Mouse (Mus musculus) heart, adult 2 months (tissue): ENCODE data around the gene Acot2. TPM values are rescaled to one million over a fixed set of nuclear protein-coding genes. Genes with fewer than 3 reads are reported as not detected.
A peak's percentile ranks its signal among the peaks of the same experiment; 100 is the strongest.
"Not testable (repeated sequence)": the region's sequence is repeated elsewhere in the genome, so short reads cannot be mapped to it uniquely, and the experiment has no call there.

Experiments
- DNase-seq, 2 experiments: peaks; one replicate each; pipeline ENCODE4 v3.0.0; 2021
- H3K27ac ChIP-seq: fragments of 200-600 bp; 2 replicates; pipeline ENCODE4 v1.8.1; 2022
- H3K27me3 ChIP-seq: fragments of 200-500 bp; 2 replicates; pipeline ENCODE4 v1.6.1; 2012; ENCODE audit warnings: mild to moderate bottlenecking, low read length, inconsistent platforms, mixed read lengths; ENCODE audit not compliant: control insufficient read depth, insufficient read depth
- H3K36me3 ChIP-seq: fragments of 200-500 bp; 2 replicates; pipeline ENCODE4 v1.6.1; 2012; ENCODE audit warnings: low read length, inconsistent platforms; ENCODE audit not compliant: control insufficient read depth, insufficient read depth
- H3K4me1 ChIP-seq: fragments of 200-500 bp; 2 replicates; pipeline ENCODE4 v1.6.1; 2011; ENCODE audit warnings: low read length; ENCODE audit not compliant: control insufficient read depth, insufficient read depth
- H3K4me3 ChIP-seq: fragments of 200-600 bp; 2 replicates; pipeline ENCODE4 v1.8.1; 2022
- H3K79me2 ChIP-seq: fragments of 200-500 bp; replicated peaks from 2 replicates; pipeline ENCODE4 v1.6.1; 2012; ENCODE audit warnings: mild to moderate bottlenecking, inconsistent platforms, low read length, moderate library complexity, mixed read lengths; ENCODE audit not compliant: control insufficient read depth, insufficient read depth
- H3K9ac ChIP-seq: fragments of 200-500 bp; 2 replicates; pipeline ENCODE4 v1.6.1; 2012; ENCODE audit warnings: low read depth, mild to moderate bottlenecking, control low read depth, inconsistent platforms, low read length, mixed read lengths
- CTCF ChIP-seq: fragments of 200-600 bp; IDR thresholded peaks from 2 replicates; pipeline ENCODE4 v1.8.1; 2022; ENCODE audit warnings: antibody characterized with exemption, mild to moderate bottlenecking, moderate library complexity
- EP300 ChIP-seq: fragments of 200-500 bp; IDR thresholded peaks from 2 replicates; pipeline ENCODE4 v1.6.1; 2011; ENCODE audit warnings: low read depth, low read length, control low read depth; ENCODE audit not compliant: insufficient read depth
- POLR2A ChIP-seq: fragments of 200-500 bp; IDR thresholded peaks from 2 replicates; pipeline ENCODE4 v1.6.1; 2011; ENCODE audit warnings: mild to moderate bottlenecking, low read depth, low read length, control low read depth; ENCODE audit not compliant: insufficient read depth
- WGBS: fragments of 180-500 bp; shearing (Covaris S2); methylation state at CpG from one replicate; pipeline ENCODE4 v1.1.7; 2018; 5-methylcytosine and 5-hydroxymethylcytosine counted together
- intact Hi-C: fragments of 180-260 bp; cut with DNase I; formaldehyde crosslinking; loops from one replicate; pipeline ENCODE4 v1.15.1; 2025
- polyA plus RNA-seq: library from polyadenylated mRNA; depleted of rRNA; stranded (reverse); fragments of >200 nt; gene quantifications from 2 replicates; pipeline ENCODE4 v1.2.3, GENCODE M21; 2012
- total RNA-seq, 2 experiments: library from RNA; stranded (reverse); gene quantifications; 2 replicates each; pipeline ENCODE4 v1.2.3; 2021

Acot2 gene
- total and polyA plus RNA-seq, 3 experiments = 44.4 to 114 (median 112) TPM

DNA sequence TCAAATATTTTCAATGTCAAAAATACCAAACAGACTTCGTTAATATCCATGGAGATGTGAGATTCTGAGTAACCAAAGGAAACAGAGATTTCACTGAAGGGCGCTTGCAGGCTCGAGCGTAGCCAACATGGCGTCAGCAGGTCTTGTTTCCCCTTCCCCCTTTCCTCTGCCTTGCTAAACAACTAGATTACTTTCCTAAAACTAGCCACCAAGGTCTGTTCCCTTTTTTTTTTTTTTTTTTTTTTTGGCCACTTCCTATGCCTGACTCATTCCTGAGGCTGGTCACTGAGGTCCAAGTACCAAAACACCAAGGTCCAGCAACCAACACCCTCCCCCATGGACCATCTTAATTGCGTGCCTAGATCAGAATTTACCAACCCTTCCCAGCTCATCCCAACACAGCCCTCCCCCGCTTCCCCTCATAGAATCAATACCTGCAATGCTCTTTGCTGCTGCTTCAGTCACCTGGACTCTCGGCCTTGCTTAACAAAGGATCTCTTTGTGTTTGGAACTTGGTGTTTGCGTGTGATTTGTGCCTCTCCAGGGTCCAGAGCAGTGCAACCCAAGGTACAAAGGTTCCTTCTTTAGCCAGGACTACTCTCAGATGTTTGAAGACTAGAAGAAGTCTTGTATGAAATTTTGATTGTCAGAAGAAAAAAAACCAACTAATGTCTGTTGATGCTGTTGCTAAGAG lies 35.5 kb downstream of the Acot2 start:
- Histone ChIP-seq H3K4me3 (no peak overlapping the region), H3K9ac (no peak overlapping the region), H3K27me3 (no peaks in the 10 kb centered on the region), H3K79me2 (no peaks in the 10 kb centered on the region), H3K27ac (no peak overlapping the region), H3K4me1 (no peaks in the 10 kb centered on the region), H3K36me3 (no peaks in the 10 kb centered on the region)
- TF ChIP-seq POLR2A = no peak
- no peak for TF ChIP-seq EP300
- TF ChIP-seq CTCF = no peak
- 82% methylated on average over 9 of the region's 9 CpGs for WGBS
- DNase-seq = no peak
- intact Hi-C loops = no loop called here

GRCm38 (mm10) chr12:84025888-84026287 lies 38.2 kb downstream of the Acot2 start:
- Histone ChIP-seq H3K27ac (no peak overlapping the region), H3K79me2 (no peaks in the 10 kb centered on the region), H3K4me3 (no peak overlapping the region), H3K9ac (no peak overlapping the region), H3K27me3 (no peaks in the 10 kb centered on the region), H3K4me1 (no peaks in the 10 kb centered on the region), H3K36me3 (no peaks in the 10 kb centered on the region)
- no peak for TF ChIP-seq POLR2A
- no peak for TF ChIP-seq CTCF
- TF ChIP-seq EP300 = no peak
- intact Hi-C loops = no loop called here
- no peak for DNase-seq
- WGBS = 86% methylated on average over 7 of the region's 7 CpGs

DNA sequence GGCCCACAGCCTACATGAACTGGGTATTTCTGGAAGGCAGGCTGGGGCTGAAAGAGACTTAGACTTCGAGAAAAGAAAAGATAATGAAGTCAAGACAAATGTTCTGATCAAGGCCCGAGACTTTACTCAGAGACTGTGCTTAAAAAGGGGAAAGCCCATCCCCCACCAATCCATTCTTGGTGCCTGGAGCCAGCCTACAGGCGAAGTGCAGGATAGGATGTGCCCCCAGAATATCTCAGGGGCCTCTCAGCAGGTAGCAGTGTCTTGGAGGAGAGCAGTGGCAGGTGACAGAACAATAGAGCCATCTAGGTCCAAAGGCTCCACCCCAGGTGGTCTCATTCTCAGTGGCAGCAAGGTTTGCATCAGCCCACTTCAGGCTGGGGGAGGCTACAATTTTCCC lies 40.7 kb downstream of the Acot2 start:
- intact Hi-C loops, H3K36me3 ChIP-seq, H3K27ac ChIP-seq, H3K27me3 ChIP-seq, H3K4me3 ChIP-seq, H3K4me1 ChIP-seq, DNase-seq, H3K79me2 ChIP-seq, H3K9ac ChIP-seq: not testable (repeated sequence)
- WGBS = 75% methylated on average over 3 of the region's 3 CpGs

DNA sequence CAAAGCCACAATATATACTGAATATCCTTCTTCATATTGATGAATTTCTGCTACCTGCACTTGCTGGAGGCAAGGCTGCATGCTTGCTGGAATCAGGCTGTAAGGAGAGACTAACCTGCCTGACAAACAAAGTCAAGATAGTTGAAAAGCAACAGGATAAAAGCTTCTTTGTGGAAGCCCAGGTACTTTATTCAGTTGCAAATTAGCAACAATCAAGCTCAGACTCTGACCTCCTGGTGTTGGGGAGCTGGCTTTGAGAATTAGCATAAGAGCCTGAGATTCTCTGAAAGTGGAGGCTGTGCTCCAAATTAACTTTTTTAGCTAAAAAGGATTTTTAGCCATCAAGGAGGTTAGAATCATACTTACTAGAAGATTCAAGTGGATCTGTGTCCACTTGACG lies 41.4 kb downstream of the Acot2 start:
- WGBS = 100% methylated on average over 1 of the region's 1 CpGs

GRCm38 (mm10) chr12:84030659-84031332 lies 43.1 kb downstream of the Acot2 start:
- H3K36me3 ChIP-seq = no peaks in the 10 kb centered on the region
- H3K79me2 ChIP-seq = no peaks in the 10 kb centered on the region
- TF ChIP-seq CTCF = peak; percentile 97
- TF ChIP-seq EP300 = peak; percentile 87; the same call in 1 of the 2 replicates
- no peak for TF ChIP-seq POLR2A
- WGBS = 39% methylated on average over 4 of the region's 4 CpGs
- peak; percentile 72 to 76 for DNase-seq
- H3K4me1 ChIP-seq = no peaks in the 10 kb centered on the region
- intact Hi-C loops = loop anchor here (1.0 to 10.0 kb wide), 3 partner anchors 43 to 316 kb away; partner anchors contain the start of gene Acot2
- no peak overlapping the region for H3K4me3 ChIP-seq
- H3K9ac ChIP-seq = no peak overlapping the region
- no peak overlapping the region for H3K27ac ChIP-seq
- no peaks in the 10 kb centered on the region for H3K27me3 ChIP-seq

More for the DNA sequence above, 41.4 kb downstream of the Acot2 start:
- H3K27ac ChIP-seq, H3K27me3 ChIP-seq, H3K79me2 ChIP-seq, H3K36me3 ChIP-seq, H3K4me1 ChIP-seq, H3K9ac ChIP-seq, DNase-seq, intact Hi-C loops, H3K4me3 ChIP-seq: not testable (repeated sequence)

- intact Hi-C loops = loop anchor here (5.0 to 10.0 kb wide), 2 partner anchors 46 to 318 kb away; partner anchors contain the start of gene Acot2
- no peak overlapping the region for H3K9ac ChIP-seq
- DNase-seq = no peak
- H3K27me3 ChIP-seq = no peaks in the 10 kb centered on the region
- no peaks in the 10 kb centered on the region for H3K36me3 ChIP-seq
- H3K4me1 ChIP-seq = no peaks in the 10 kb centered on the region
- TF ChIP-seq EP300 = no peak
- H3K79me2 ChIP-seq = no peaks in the 10 kb centered on the region; the same call in 1 of the 2 replicates
- no peak overlapping the region for H3K4me3 ChIP-seq
- 93% methylated on average over 4 of the region's 4 CpGs for WGBS
- no peak overlapping the region for H3K27ac ChIP-seq
These were observed 45.2 kb downstream of the Acot2 start for GRCm38 (mm10) chr12:84032854-84033253.

- intact Hi-C loops = loop anchor here (5.0 to 10.0 kb wide), 2 partner anchors 46 to 319 kb away; partner anchors contain the start of gene Acot2
- WGBS = 70% methylated on average over 2 of the region's 2 CpGs
- not testable (repeated sequence) for H3K27ac ChIP-seq, H3K79me2 ChIP-seq, H3K27me3 ChIP-seq, DNase-seq, H3K4me1 ChIP-seq, H3K4me3 ChIP-seq, H3K36me3 ChIP-seq, H3K9ac ChIP-seq
These were observed 45.6 kb downstream of the Acot2 start for GRCm38 (mm10) chr12:84033302-84033701.
